Mouse (Mus musculus): ENCODE measurements around the gene Ftsj3.

DNA sequence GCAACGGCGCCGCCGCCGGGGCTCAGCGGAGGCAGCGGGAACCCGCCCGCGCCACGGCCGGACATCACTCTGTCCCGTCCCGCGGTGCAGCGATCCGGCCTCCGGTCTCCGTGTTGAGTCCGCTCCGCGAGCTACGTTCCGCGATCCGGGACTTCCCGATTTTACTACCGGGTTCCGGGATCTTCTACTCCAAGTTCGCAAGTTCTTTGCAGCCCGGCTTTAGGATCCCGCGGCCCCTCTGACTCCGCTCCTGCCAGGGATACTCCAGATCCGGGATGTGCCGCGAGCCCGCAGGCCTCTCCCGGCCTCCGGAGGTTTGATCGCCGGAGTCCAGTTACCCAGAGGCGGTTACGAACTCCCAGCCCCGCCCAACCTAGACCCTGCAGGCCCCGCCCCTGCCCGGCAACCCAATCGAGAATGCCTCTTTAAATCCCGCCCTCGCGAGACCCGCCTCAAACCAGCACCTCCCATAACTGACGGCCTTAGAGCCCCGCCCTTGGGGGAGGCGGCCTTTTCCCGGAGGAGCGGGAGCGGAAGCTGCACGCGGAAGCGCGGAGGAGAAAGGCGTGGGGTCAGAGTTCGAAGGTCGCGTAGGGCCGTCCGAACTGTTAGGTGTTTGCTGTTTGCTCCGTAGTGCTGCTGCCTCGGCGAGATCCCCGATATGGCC is 16.9 kb upstream of the Ftsj3 start, which contains the start of gene Smarcd2:
- no peak for TF ChIP-seq CTCF (IDR thresholded peaks at IDR 0.05; ENCODE audit: low read depth)
- no peak; the same call in none of the 2 replicates for TF ChIP-seq EP300 (IDR thresholded peaks at IDR 0.05; ENCODE audit: low read depth)

Data from heart, postnatal 0 days (tissue).